Mouse (Mus musculus) embryonic facial prominence, embryonic 13.5 days (tissue): ENCODE measurements around the gene Emid1. TPM values are rescaled to one million over a fixed set of nuclear protein-coding genes. Genes with fewer than 3 reads are reported as not detected.

Experiments
- ATAC-seq: fragments of 200-750 bp; cut with Nextera tagmentation; 2 replicates; pipeline ENCODE4 v1.8.0; 2017; ENCODE audit warnings: low read depth; ENCODE audit not compliant: insufficient number of reproducible peaks, insufficient read depth, low FRiP score, low TSS enrichment
- H3K27ac ChIP-seq: fragments of 300-500 bp; sonication (generic); 2 replicates; pipeline ENCODE4 v1.5.1; 2015; ENCODE audit warnings: moderate library complexity, mild to moderate bottlenecking, inconsistent platforms
- H3K27me3 ChIP-seq: fragments of 300-500 bp; sonication (generic); 2 replicates; pipeline ENCODE4 v1.6.1; 2015; ENCODE audit warnings: mild to moderate bottlenecking, inconsistent platforms
- H3K36me3 ChIP-seq: fragments of 300-500 bp; sonication (generic); 2 replicates; pipeline ENCODE4 v1.6.1; 2015; ENCODE audit warnings: mild to moderate bottlenecking, inconsistent platforms
- H3K4me1 ChIP-seq: fragments of 300-500 bp; sonication (generic); 2 replicates; pipeline ENCODE4 v1.6.1; 2015; ENCODE audit warnings: inconsistent platforms
- H3K4me2 ChIP-seq: fragments of 300-500 bp; sonication (generic); 2 replicates; pipeline ENCODE4 v1.6.1; 2015; ENCODE audit warnings: moderate library complexity, mild to moderate bottlenecking, inconsistent platforms
- H3K4me3 ChIP-seq: fragments of 300-500 bp; sonication (generic); 2 replicates; pipeline ENCODE4 v1.5.1; 2015; ENCODE audit warnings: mild to moderate bottlenecking, inconsistent platforms
- H3K9ac ChIP-seq: fragments of 300-500 bp; sonication (generic); 2 replicates; pipeline ENCODE4 v1.6.1; 2015; ENCODE audit warnings: mild to moderate bottlenecking, inconsistent platforms
- H3K9me3 ChIP-seq: fragments of 300-500 bp; sonication (generic); 2 replicates; pipeline ENCODE4 v1.6.1; 2016; ENCODE audit warnings: inconsistent platforms
- WGBS: fragments of 180-500 bp; shearing (Covaris S2); methylation state at CpG from one replicate; pipeline ENCODE4 v1.1.7; 2015; ENCODE audit warnings: mixed read lengths; 5-methylcytosine and 5-hydroxymethylcytosine counted together
- polyA plus RNA-seq: library from polyadenylated mRNA; unstranded; fragments of >200 nt; fragmentation: Nextera tagmentation; extraction: Ambion mirVana; gene quantifications from 2 replicates; pipeline ENCODE4 v1.2.1, GENCODE M21; 2015

The Emid1 gene
- polyA plus RNA-seq, 1 experiment from 2014 or later: 50.4 TPM

- H3K9ac ChIP-seq: no peak overlapping the region
- peaks cover 5% of the 10 kb centered on the region; the same call in 1 of the 2 replicates for H3K9me3 ChIP-seq
- H3K4me3 ChIP-seq: no peak overlapping the region
- no peak overlapping the region for H3K4me2 ChIP-seq
- H3K27me3 ChIP-seq: no peaks in the 10 kb centered on the region
- H3K27ac ChIP-seq: no peak overlapping the region
- WGBS: 79% methylated on average over 11 of the region's 11 CpGs
- no peak for ATAC-seq
- peaks cover 12% of the 10 kb centered on the region for H3K4me1 ChIP-seq
- no peaks in the 10 kb centered on the region for H3K36me3 ChIP-seq
Measured at GRCm38 (mm10) chr11:5158056-5158455, 6.0 kb upstream of the Emid1 start.

- Histone ChIP-seq H3K9me3 (no peaks in the 10 kb centered on the region), H3K4me2 (no peak overlapping the region), H3K27me3 (peaks cover 10% of the 10 kb centered on the region), H3K27ac (no peak overlapping the region), H3K9ac (no peak overlapping the region), H3K36me3 (no peaks in the 10 kb centered on the region), H3K4me1 (peaks cover 32% of the 10 kb centered on the region), H3K4me3 (no peak overlapping the region)
- no peak for ATAC-seq
- 40% methylated on average over 10 of the region's 10 CpGs for WGBS
Measured at GRCm38 (mm10) chr11:5154961-5155805, 3.1 kb upstream of the Emid1 start.

DNA sequence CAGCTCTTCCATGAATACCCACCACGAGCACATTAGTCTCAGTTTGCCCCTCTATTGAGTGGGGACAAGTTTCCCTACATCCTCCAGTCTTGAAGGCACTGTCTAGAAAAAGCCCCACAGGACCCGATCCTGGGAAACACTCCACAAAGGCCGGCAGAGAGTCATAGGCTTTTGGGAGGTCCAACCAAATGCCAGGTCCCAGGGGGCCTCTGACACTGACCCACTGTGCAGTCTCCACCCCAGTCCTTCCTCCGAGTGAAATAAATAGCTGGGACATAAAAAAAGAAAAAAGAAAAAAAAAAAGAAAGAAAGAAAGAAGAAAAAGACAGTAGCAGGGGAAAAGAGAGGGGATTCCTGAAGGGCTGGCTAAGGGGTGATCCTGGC, 818 bp downstream of the Emid1 start:
- 29% methylated on average over 4 of the region's 4 CpGs for WGBS
- peak overlapping the region; percentile 83 for H3K9ac ChIP-seq
- H3K36me3 ChIP-seq: no peaks in the 10 kb centered on the region
- H3K27me3 ChIP-seq: peaks cover 10% of the 10 kb centered on the region
- peaks cover 47% of the 10 kb centered on the region for H3K4me1 ChIP-seq
- H3K27ac ChIP-seq: no peak overlapping the region
- peak overlapping the region; percentile 84 for H3K4me2 ChIP-seq
- ATAC-seq: no peak
- H3K4me3 ChIP-seq: peak overlapping the region; percentile 63
- no peaks in the 10 kb centered on the region for H3K9me3 ChIP-seq

DNA sequence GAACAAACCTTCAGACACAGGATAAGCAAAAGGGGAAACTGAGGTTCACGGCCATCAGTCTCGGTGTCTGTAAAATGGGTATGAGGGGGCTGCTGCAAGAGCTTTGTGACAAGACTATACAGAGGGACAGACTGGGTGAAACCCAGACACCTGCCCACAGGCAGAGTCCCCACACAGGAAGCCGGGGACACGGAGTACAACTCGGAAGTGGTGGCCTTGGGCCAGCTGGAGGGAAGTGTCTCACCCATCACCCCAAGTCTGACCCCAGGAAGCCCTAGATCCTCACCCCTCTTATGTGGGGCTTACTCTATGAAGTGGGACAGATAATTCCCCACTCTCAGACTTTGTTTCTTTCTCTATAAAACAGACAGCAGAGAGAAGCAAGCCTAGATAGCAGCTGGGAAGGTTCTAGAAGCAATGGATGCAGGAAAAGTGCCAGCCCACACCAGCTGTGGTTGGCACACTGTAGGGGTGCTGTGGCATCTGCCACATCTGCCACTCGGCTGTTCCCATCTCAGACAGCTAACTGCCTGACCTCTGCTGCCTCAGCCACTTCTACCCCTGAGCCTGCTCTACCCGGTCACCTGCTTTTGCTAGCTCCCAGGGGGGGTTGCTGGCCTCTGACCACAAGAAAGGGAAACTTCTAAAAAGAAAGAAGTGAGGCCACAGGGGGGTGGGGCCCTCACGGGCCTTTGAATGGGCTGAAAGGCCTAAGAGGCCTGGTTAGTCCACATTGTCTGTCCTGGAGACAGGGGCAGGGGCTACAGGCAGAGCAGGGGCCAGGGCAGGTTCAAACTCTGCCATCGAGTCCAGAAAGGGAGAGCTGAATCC, 1.4 kb downstream of the Emid1 start:
- peaks cover 46% of the 10 kb centered on the region for H3K4me1 ChIP-seq
- peak overlapping the region; percentile 83 for H3K9ac ChIP-seq
- ATAC-seq: no peak
- H3K4me2 ChIP-seq: peak overlapping the region; percentile 84
- 56% methylated on average over 9 of the region's 9 CpGs for WGBS
- peaks cover 10% of the 10 kb centered on the region for H3K27me3 ChIP-seq
- no peak overlapping the region for H3K27ac ChIP-seq
- H3K4me3 ChIP-seq: 0 out of 2 replicates have a peak overlapping the region, but pooled peaks have one; percentile 63
- no peaks in the 10 kb centered on the region for H3K9me3 ChIP-seq
- H3K36me3 ChIP-seq: no peaks in the 10 kb centered on the region

GRCm38 (mm10) chr11:5149955-5150354, 2.1 kb downstream of the Emid1 start:
- H3K9ac ChIP-seq: 0 out of 2 replicates have a peak overlapping the region, but pooled peaks have one; percentile 27
- H3K4me1 ChIP-seq: peaks cover 40% of the 10 kb centered on the region
- H3K27me3 ChIP-seq: peaks cover 10% of the 10 kb centered on the region
- no peak overlapping the region for H3K27ac ChIP-seq
- H3K9me3 ChIP-seq: no peaks in the 10 kb centered on the region
- 56% methylated on average over 9 of the region's 9 CpGs for WGBS
- H3K4me3 ChIP-seq: no peak overlapping the region
- ATAC-seq: 0 out of 2 replicates have a peak, but pooled peaks have one; percentile 21
- H3K36me3 ChIP-seq: no peaks in the 10 kb centered on the region
- H3K4me2 ChIP-seq: peak overlapping the region; percentile 27; the same call in 1 of the 2 replicates

GRCm38 (mm10) chr11:5149249-5149648, 2.8 kb downstream of the Emid1 start:
- Histone ChIP-seq H3K27me3 (peaks cover 10% of the 10 kb centered on the region), H3K27ac (no peak overlapping the region), H3K4me2 (peak overlapping the region; percentile 27; the same call in 1 of the 2 replicates), H3K36me3 (no peaks in the 10 kb centered on the region), H3K4me3 (no peak overlapping the region), H3K9me3 (no peaks in the 10 kb centered on the region), H3K4me1 (peaks cover 36% of the 10 kb centered on the region), H3K9ac (0 out of 2 replicates have a peak overlapping the region, but pooled peaks have one; percentile 27)
- no peak for ATAC-seq
- 22% methylated on average over 7 of the region's 7 CpGs for WGBS

GRCm38 (mm10) chr11:5145600-5145999, 6.5 kb downstream of the Emid1 start:
- Histone ChIP-seq H3K4me2 (no peak overlapping the region), H3K9ac (no peak overlapping the region), H3K4me1 (peaks cover 27% of the 10 kb centered on the region), H3K4me3 (no peak overlapping the region), H3K27ac (no peak overlapping the region), H3K9me3 (no peaks in the 10 kb centered on the region), H3K36me3 (no peaks in the 10 kb centered on the region; the same call in 1 of the 2 replicates), H3K27me3 (peaks cover 4% of the 10 kb centered on the region)
- WGBS: 65% methylated on average over 3 of the region's 3 CpGs
- ATAC-seq: no peak

GRCm38 (mm10) chr11:5141965-5142364, 10.1 kb downstream of the Emid1 start:
- ATAC-seq: no peak
- Histone ChIP-seq H3K9ac (no peak overlapping the region), H3K4me2 (no peak overlapping the region), H3K9me3 (no peaks in the 10 kb centered on the region), H3K27me3 (no peaks in the 10 kb centered on the region), H3K4me3 (no peak overlapping the region), H3K4me1 (peaks cover 15% of the 10 kb centered on the region), H3K27ac (no peak overlapping the region), H3K36me3 (no peaks in the 10 kb centered on the region; the same call in 1 of the 2 replicates)
- 75% methylated on average over 2 of the region's 2 CpGs for WGBS

GRCm38 (mm10) chr11:5141252-5141651, 10.8 kb downstream of the Emid1 start:
- Histone ChIP-seq H3K27ac (no peak overlapping the region), H3K4me2 (no peak overlapping the region), H3K36me3 (no peaks in the 10 kb centered on the region; the same call in 1 of the 2 replicates), H3K9ac (no peak overlapping the region), H3K4me1 (peaks cover 16% of the 10 kb centered on the region), H3K9me3 (no peaks in the 10 kb centered on the region), H3K27me3 (no peaks in the 10 kb centered on the region), H3K4me3 (no peak overlapping the region)
- ATAC-seq: no peak
- WGBS: 78% methylated on average over 5 of the region's 5 CpGs

DNA sequence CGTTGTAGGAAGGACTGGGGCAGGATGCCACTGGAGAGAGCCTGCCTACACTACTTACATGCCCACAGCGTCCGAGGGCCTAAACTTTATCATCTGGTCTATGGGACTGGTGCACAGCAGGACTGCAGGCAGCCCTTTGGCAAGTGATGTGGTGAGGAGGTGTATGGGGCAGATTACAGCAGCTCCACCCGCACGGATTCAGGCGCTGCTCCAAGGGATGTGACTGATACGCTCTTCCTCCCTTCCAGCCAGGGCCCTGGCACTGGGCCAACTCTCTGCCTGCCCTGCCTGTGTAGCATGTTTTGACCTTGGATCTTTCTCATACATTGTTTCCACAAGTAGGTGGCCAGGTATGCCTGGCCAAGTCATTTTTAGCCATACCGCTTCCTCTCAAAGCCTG, 11.4 kb downstream of the Emid1 start:
- ATAC-seq: no peak
- no peaks in the 10 kb centered on the region; the same call in 1 of the 2 replicates for H3K36me3 ChIP-seq
- peaks cover 20% of the 10 kb centered on the region for H3K4me1 ChIP-seq
- H3K9me3 ChIP-seq: no peaks in the 10 kb centered on the region
- no peak overlapping the region for H3K9ac ChIP-seq
- H3K4me2 ChIP-seq: no peak overlapping the region
- no peak overlapping the region for H3K27ac ChIP-seq
- H3K4me3 ChIP-seq: no peak overlapping the region
- WGBS: 41% methylated on average over 8 of the region's 8 CpGs
- no peaks in the 10 kb centered on the region for H3K27me3 ChIP-seq

- Histone ChIP-seq H3K4me2 (no peak overlapping the region), H3K9ac (no peak overlapping the region), H3K27me3 (no peaks in the 10 kb centered on the region), H3K4me1 (peaks cover 20% of the 10 kb centered on the region), H3K9me3 (no peaks in the 10 kb centered on the region), H3K27ac (no peak overlapping the region), H3K4me3 (no peak overlapping the region), H3K36me3 (no peaks in the 10 kb centered on the region; the same call in 1 of the 2 replicates)
- no peak for ATAC-seq
- 90% methylated on average over 9 of the region's 9 CpGs for WGBS
Measured at GRCm38 (mm10) chr11:5139372-5139771, 12.7 kb downstream of the Emid1 start.
